8 mouse cellular contexts compared by ENCODE assay signal in the genomic region with DNA sequence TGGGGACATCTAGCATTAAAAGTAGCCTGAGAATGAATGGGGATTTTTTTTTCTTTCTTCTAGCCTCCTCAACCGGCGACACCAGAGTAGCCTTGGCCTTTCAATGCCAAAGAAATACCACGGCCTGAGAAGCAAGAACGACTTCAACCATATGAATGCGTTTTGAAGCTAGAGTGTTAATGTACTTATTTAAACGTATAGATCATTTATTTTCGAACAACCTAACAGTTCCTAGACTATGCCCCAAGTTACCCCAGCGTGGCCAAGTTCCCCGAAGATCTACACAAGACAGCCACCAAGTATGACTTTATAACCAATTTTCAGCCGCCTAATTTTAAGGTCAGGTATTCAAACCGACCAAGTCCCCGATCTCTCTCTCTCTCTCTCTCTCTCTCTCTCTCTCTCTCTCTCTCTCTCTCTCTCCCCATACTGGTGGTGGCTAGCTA. TPM values are rescaled to one million over a fixed set of nuclear protein-coding genes. Genes with fewer than 3 reads are reported as not detected.
DNase-seq lines count a peak whose midpoint lies in the region; ATAC-seq and TF ChIP-seq lines count a peak whose summit lies in the region.

No protein-coding gene starts in this region.

- no peak for TF ChIP-seq CTCF in bone marrow macrophage, adult 2 months (IDR thresholded peaks at IDR 0.05; ENCODE audit: low read depth, low read length)

- TF ChIP-seq POLR2A in bone marrow macrophage, adult 2 months (IDR thresholded peaks at IDR 0.05; ENCODE audit: borderline replicate concordance, low read depth, low read length), result no peak

- 3% methylated on average over 12 of the region's 12 CpGs for WGBS in kidney, embryonic 14.5 days
- 7% methylated on average over 12 of the region's 12 CpGs for WGBS in midbrain, embryonic 16.5 days

- H3K36me3 ChIP-seq in kidney, embryonic 14.5 days (ENCODE audit: control insufficient read depth, insufficient read depth, low read length), result peaks cover 10% of the 10 kb centered on the region; the same call in 1 of the 2 replicates
- H3K36me3 ChIP-seq in midbrain, embryonic 16.5 days (ENCODE audit: control insufficient read depth, insufficient read depth, low read length), result no peaks in the 10 kb centered on the region

- peak overlapping the region; percentile 87 for H3K9ac ChIP-seq in kidney, embryonic 14.5 days (ENCODE audit: low read depth, low read length)
- no peak overlapping the region for H3K9ac ChIP-seq in midbrain, embryonic 16.5 days (ENCODE audit: low read depth, low read length)

- peaks cover 34% of the 10 kb centered on the region for H3K4me1 ChIP-seq in kidney, embryonic 14.5 days (ENCODE audit: control insufficient read depth, insufficient read depth, low read length)
- H3K4me1 ChIP-seq in bone marrow macrophage, adult 2 months (ENCODE audit: control insufficient read depth, insufficient read depth, low read length), result no peaks in the 10 kb centered on the region
- peaks cover 3% of the 10 kb centered on the region; the same call in 1 of the 2 replicates for H3K4me1 ChIP-seq in midbrain, embryonic 16.5 days (ENCODE audit: control insufficient read depth, insufficient read depth, low read length)

- peak overlapping the region; percentile 64 for H3K4me3 ChIP-seq in kidney, embryonic 14.5 days (ENCODE audit: low read length)
- peak overlapping the region; percentile 51 for H3K4me3 ChIP-seq in bone marrow macrophage, adult 2 months (ENCODE audit: insufficient read depth, low read length)
- peak overlapping the region; percentile 42 for H3K4me3 ChIP-seq in midbrain, embryonic 16.5 days (ENCODE audit: low read depth, low read length)

- no peaks in the 10 kb centered on the region for H3K9me3 ChIP-seq in kidney, embryonic 14.5 days (ENCODE audit: control insufficient read depth, low read length)
- H3K9me3 ChIP-seq in midbrain, embryonic 16.5 days (replicated peaks; ENCODE audit: control insufficient read depth, low read length, poor library complexity, severe bottlenecking), result no peaks in the 10 kb centered on the region

- H3K27me3 ChIP-seq in kidney, embryonic 14.5 days (ENCODE audit: control insufficient read depth, insufficient read depth, low read length), result 0 out of 2 replicates have a peak, but pooled peaks cover 7% of the 10 kb centered on the region
- peaks cover 88% of the 10 kb centered on the region for H3K27me3 ChIP-seq in midbrain, embryonic 16.5 days (ENCODE audit: control insufficient read depth, insufficient read depth, low read depth, low read length)

- ATAC-seq in kidney, embryonic 14.5 days (ENCODE audit: low FRiP score, low TSS enrichment), result no peak
- no peak for ATAC-seq in midbrain, embryonic 16.5 days

- peak overlapping the region; percentile 97 for H3K4me2 ChIP-seq in kidney, embryonic 14.5 days (replicated peaks; ENCODE audit: low read depth, low read length)
- H3K4me2 ChIP-seq in midbrain, embryonic 16.5 days (ENCODE audit: low read length), result peak overlapping the region; percentile 67

- H3K27ac ChIP-seq in kidney, embryonic 14.5 days (ENCODE audit: low read depth, low read length), result peak overlapping the region; percentile 98
- no peak overlapping the region for H3K27ac ChIP-seq in bone marrow macrophage, adult 2 months (ENCODE audit: insufficient read depth, low read depth, low read length)
- no peak overlapping the region for H3K27ac ChIP-seq in midbrain, embryonic 16.5 days (ENCODE audit: low read length)

- DNase-seq in kidney, adult 18-20 months, result no peak
- peak; percentile 47 for DNase-seq in induced T-regulatory cell, adult 2 months (ENCODE audit: low read depth)
- DNase-seq in left cerebral cortex, adult 8-10 months (ENCODE audit: low spot score in 2 of 2), result no peak
- DNase-seq in thymus, postnatal 36 days, result no peak
- no peak for DNase-seq in adrenal gland, postnatal 36 days

RNA-seq across cellular contexts. Expression of gene Hoxa7, which starts 0.8 kb away (rescaled TPM):
- 19.1 and 19.6 TPM in 2 replicates for polyA plus RNA-seq in kidney, embryonic 14.5 days (2014; fragmentation: Nextera tagmentation; extraction: Ambion mirVana)
- not detected in 2 replicates for polyA plus RNA-seq in bone marrow macrophage, adult 2 months (2012; ENCODE audit: insufficient read depth, insufficient read length, missing spikeins)
- not detected in 2 replicates for polyA plus RNA-seq in midbrain, embryonic 16.5 days (2015; fragmentation: Nextera tagmentation; extraction: Ambion mirVana)
- total RNA-seq in left cerebral cortex, adult 8-10 months (2022), result not detected
- total RNA-seq in adrenal gland, postnatal 36 days (2021), result 10 to 100 TPM; 19.1 to 20.1 TPM

RNA-seq across cellular contexts. Expression of gene Gm28308, which starts 7.7 kb away (rescaled TPM):
- polyA plus RNA-seq in kidney, embryonic 14.5 days (2014; fragmentation: Nextera tagmentation; extraction: Ambion mirVana), result not detected in 2 replicates
- not detected in 2 replicates for polyA plus RNA-seq in bone marrow macrophage, adult 2 months (2012; ENCODE audit: insufficient read depth, insufficient read length, missing spikeins)
- not detected in 2 replicates for polyA plus RNA-seq in midbrain, embryonic 16.5 days (2015; fragmentation: Nextera tagmentation; extraction: Ambion mirVana)
- not detected for total RNA-seq in left cerebral cortex, adult 8-10 months (2022)
- 1 to 10 TPM; 1.5 to 2.8 TPM for total RNA-seq in adrenal gland, postnatal 36 days (2021)

RNA-seq across cellular contexts. Expression of gene Hoxa3, which starts 7.8 kb away (rescaled TPM):
- polyA plus RNA-seq in kidney, embryonic 14.5 days (2014; fragmentation: Nextera tagmentation; extraction: Ambion mirVana), result 9.7 and 13.6 TPM in 2 replicates
- polyA plus RNA-seq in bone marrow macrophage, adult 2 months (2012; ENCODE audit: insufficient read depth, insufficient read length, missing spikeins), result not detected in 2 replicates
- not detected in 2 replicates for polyA plus RNA-seq in midbrain, embryonic 16.5 days (2015; fragmentation: Nextera tagmentation; extraction: Ambion mirVana)
- total RNA-seq in left cerebral cortex, adult 8-10 months (2022), result not detected
- 1 to 10 TPM; 3.7 TPM for total RNA-seq in adrenal gland, postnatal 36 days (2021)

RNA-seq across cellular contexts. Expression of gene Hoxa9, which starts 10.0 kb away (rescaled TPM):
- 58.1 and 67.8 TPM in 2 replicates for polyA plus RNA-seq in kidney, embryonic 14.5 days (2014; fragmentation: Nextera tagmentation; extraction: Ambion mirVana)
- not detected in 2 replicates for polyA plus RNA-seq in bone marrow macrophage, adult 2 months (2012; ENCODE audit: insufficient read depth, insufficient read length, missing spikeins)
- not detected in 2 replicates for polyA plus RNA-seq in midbrain, embryonic 16.5 days (2015; fragmentation: Nextera tagmentation; extraction: Ambion mirVana)
- total RNA-seq in left cerebral cortex, adult 8-10 months (2022), result not detected
- 1 to 10 TPM in 1 of 2 experiments, under 1 TPM in 1; 0.56 to 1.3 TPM for total RNA-seq in adrenal gland, postnatal 36 days (2021)

RNA-seq across cellular contexts. Expression of gene Hoxa6, which starts 12.4 kb away (rescaled TPM):
- polyA plus RNA-seq in kidney, embryonic 14.5 days (2014; fragmentation: Nextera tagmentation; extraction: Ambion mirVana), result 4.4 TPM in 2 replicates
- not detected in 2 replicates for polyA plus RNA-seq in bone marrow macrophage, adult 2 months (2012; ENCODE audit: insufficient read depth, insufficient read length, missing spikeins)
- not detected in 2 replicates for polyA plus RNA-seq in midbrain, embryonic 16.5 days (2015; fragmentation: Nextera tagmentation; extraction: Ambion mirVana)
- not detected for total RNA-seq in left cerebral cortex, adult 8-10 months (2022)
- total RNA-seq in adrenal gland, postnatal 36 days (2021), result 1 to 10 TPM; 2.5 to 4.6 TPM

Comparison
In these comparisons a context has a peak if more than half of its experiments do, and no peak if none do; other contexts are left out.
1. RNA of gene Hoxa7, which starts 0.8 kb away (polyA plus RNA-seq): 19.1 to 19.6 TPM in kidney, embryonic 14.5 days; not detected in bone marrow macrophage, adult 2 months and not detected in midbrain, embryonic 16.5 days; every median in the first group is over 10 times any median in the second.
2. Peak in every context shown above with its lines, with median percentiles within 50 percentile points of each other: H3K4me3 ChIP-seq.